Comparison of ENCODE assay signal across 10 mouse cellular contexts in the genomic region with DNA sequence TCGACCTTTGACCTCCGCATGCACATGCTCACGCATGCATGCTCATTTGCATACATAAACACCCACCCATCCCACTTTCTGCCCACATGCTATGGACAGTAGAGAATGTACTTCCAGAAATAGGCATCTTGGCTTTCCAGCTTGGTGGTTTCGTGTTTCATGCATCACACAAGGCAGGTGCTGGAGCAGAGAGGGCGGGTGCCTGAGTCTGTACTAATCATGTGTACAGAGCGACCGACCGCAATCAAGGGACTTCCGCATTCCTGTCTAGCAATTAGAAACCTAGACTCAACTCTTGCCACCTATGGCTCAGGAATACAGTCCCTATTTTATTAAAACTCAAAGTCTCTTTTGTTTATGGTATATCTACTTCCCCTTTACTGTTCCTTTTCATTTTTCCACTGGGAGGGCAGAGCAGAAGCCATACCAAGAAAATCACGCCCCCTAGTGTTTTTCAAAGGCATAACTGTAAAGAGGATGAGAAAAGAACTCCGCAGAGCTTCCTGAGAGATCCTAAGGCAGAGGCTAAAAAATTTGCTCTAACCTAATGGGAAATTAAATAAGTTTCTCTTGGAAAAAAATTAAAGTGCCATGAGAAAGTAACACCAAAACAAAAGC. TPM values are rescaled to one million over a fixed set of nuclear protein-coding genes. Genes with fewer than 3 reads are reported as not detected.
DNase-seq lines count a peak whose midpoint lies in the region; ATAC-seq and TF ChIP-seq lines count a peak whose summit lies in the region.
"Had no signal": no experiment of that assay in that cellular context is flagged by ENCODE, and none has a peak within 500 bp of the region (broad histone marks: within the 10 kb centered on the region; RNA-seq: fewer than 3 reads in every experiment).

No protein-coding gene starts in this region.

- no peaks in the 10 kb centered on the region for H3K9me3 ChIP-seq in midbrain, postnatal 0 days (ENCODE audit: low read length)
- H3K9me3 ChIP-seq in midbrain, embryonic 15.5 days = no peaks in the 10 kb centered on the region
- no peaks in the 10 kb centered on the region for H3K9me3 ChIP-seq in lung, postnatal 0 days (ENCODE audit: low read length)

- H3K9ac ChIP-seq in midbrain, postnatal 0 days (replicated peaks; ENCODE audit: low read length, poor library complexity, severe bottlenecking) = no peak overlapping the region
- H3K9ac ChIP-seq in midbrain, embryonic 15.5 days = no peak overlapping the region
- no peak overlapping the region for H3K9ac ChIP-seq in lung, postnatal 0 days (replicated peaks; ENCODE audit: low read depth)

- no peaks in the 10 kb centered on the region for H3K27me3 ChIP-seq in midbrain, postnatal 0 days (ENCODE audit: insufficient read depth, low read length)
- no peaks in the 10 kb centered on the region for H3K27me3 ChIP-seq in midbrain, embryonic 15.5 days (replicated peaks)
- no peaks in the 10 kb centered on the region for H3K27me3 ChIP-seq in lung, postnatal 0 days (replicated peaks; ENCODE audit: insufficient read depth, low read length)

- H3K36me3 ChIP-seq in midbrain, postnatal 0 days (ENCODE audit: insufficient read depth, low read length) = no peaks in the 10 kb centered on the region
- no peaks in the 10 kb centered on the region for H3K36me3 ChIP-seq in midbrain, embryonic 15.5 days (replicated peaks)
- H3K36me3 ChIP-seq in lung, postnatal 0 days (ENCODE audit: insufficient read depth, low read length) = no peaks in the 10 kb centered on the region

- 0 out of 2 replicates have a peak, but pooled peaks have one; percentile 50 for ATAC-seq in frontal cortex, adult (ENCODE audit: low TSS enrichment)
- ATAC-seq in midbrain, postnatal 0 days (ENCODE audit: low FRiP score) = no peak
- ATAC-seq in midbrain, embryonic 15.5 days (replicated peaks) = no peak
- ATAC-seq in lung, postnatal 0 days = peak; percentile 77
- ATAC-seq: activated CD4-positive, CD25-positive, alpha-beta regulatory T cell, adult 4 months had no signal

- TF ChIP-seq EP300 in lung, postnatal 0 days (IDR thresholded peaks at IDR 0.05) = 0 out of 2 replicates have a peak, but pooled peaks have one; percentile 46

- no peaks in the 10 kb centered on the region for H3K4me1 ChIP-seq in midbrain, postnatal 0 days (ENCODE audit: insufficient read depth, low read length)
- no peaks in the 10 kb centered on the region for H3K4me1 ChIP-seq in midbrain, embryonic 15.5 days
- peaks cover 5% of the 10 kb centered on the region; the same call in 1 of the 2 replicates for H3K4me1 ChIP-seq in lung, postnatal 0 days (ENCODE audit: insufficient read depth, low read depth, low read length)

- 0 out of 2 replicates have a peak, but pooled peaks have one; percentile 4 for TF ChIP-seq CTCF in midbrain, postnatal 0 days (IDR thresholded peaks at IDR 0.05)
- peak; percentile 51 for TF ChIP-seq CTCF in lung, postnatal 0 days (IDR thresholded peaks at IDR 0.05)

- no peak overlapping the region for H3K4me2 ChIP-seq in midbrain, postnatal 0 days (ENCODE audit: low read depth, low read length, poor library complexity, severe bottlenecking)
- no peak overlapping the region for H3K4me2 ChIP-seq in midbrain, embryonic 15.5 days
- H3K4me2 ChIP-seq in lung, postnatal 0 days (replicated peaks; ENCODE audit: low read depth, low read length) = no peak overlapping the region
- H3K4me2 ChIP-seq: midbrain, embryonic 11.5 days had no signal

- 80% methylated on average over 11 of the region's 11 CpGs for WGBS in midbrain, postnatal 0 days
- 79% methylated on average over 11 of the region's 11 CpGs for WGBS in midbrain, embryonic 15.5 days
- WGBS in lung, postnatal 0 days = 54% methylated on average over 11 of the region's 11 CpGs

- no peak overlapping the region for H3K27ac ChIP-seq in midbrain, postnatal 0 days (ENCODE audit: low read depth, low read length)
- no peak overlapping the region for H3K27ac ChIP-seq in midbrain, embryonic 15.5 days
- no peak overlapping the region for H3K27ac ChIP-seq in lung, postnatal 0 days (ENCODE audit: low read length)

- no peak overlapping the region for H3K4me3 ChIP-seq in midbrain, postnatal 0 days (ENCODE audit: low read depth, low read length)
- no peak overlapping the region for H3K4me3 ChIP-seq in midbrain, embryonic 15.5 days
- no peak overlapping the region for H3K4me3 ChIP-seq in lung, postnatal 0 days (ENCODE audit: low read depth, low read length)

- DNase-seq in frontal cortex, postnatal 10 days (ENCODE audit: low spot score in 2 of 2) = no peak
- DNase-seq in midbrain, postnatal 0 days (ENCODE audit: low spot score) = no peak
- peak; percentile 63 for DNase-seq in lung, postnatal 0 days (ENCODE audit: low spot score)
- DNase-seq in adipocyte (ENCODE audit: low spot score) = no peak
- DNase-seq in testis, postnatal 10 days (ENCODE audit: low spot score) = no peak
- no peak for DNase-seq in urinary bladder, postnatal 4 days (ENCODE audit: low spot score in 2 of 2)

RNA-seq across cellular contexts. Expression of gene Clic5, which starts 22.5 kb away (rescaled TPM):
- 0.85 and 1.4 TPM in 2 replicates for total RNA-seq in midbrain, postnatal 0 days (2014; rRNA removed)
- 0.31 and 0.34 TPM in 2 replicates for polyA plus RNA-seq in midbrain, postnatal 0 days (2015; fragmentation: Nextera tagmentation; extraction: Ambion mirVana)
- 0.33 and 0.44 TPM in 2 replicates for polyA plus RNA-seq in midbrain, embryonic 15.5 days (2015; fragmentation: Nextera tagmentation; extraction: Ambion mirVana)
- 83.6 and 122 TPM in 2 replicates for polyA plus RNA-seq in lung, postnatal 0 days (2015; fragmentation: Nextera tagmentation; extraction: Ambion mirVana)

Comparison
In these comparisons a context has a peak if more than half of its experiments do, and no peak if none do; other contexts are left out.
1. ATAC-seq: peak in frontal cortex, adult (single experiment) and lung, postnatal 0 days (single experiment); none in midbrain, postnatal 0 days (single experiment) and midbrain, embryonic 15.5 days (single experiment).
2. RNA of gene Clic5, which starts 22.5 kb away (polyA plus RNA-seq): 83.6 to 122 TPM in lung, postnatal 0 days; 0.33 to 0.44 TPM in midbrain, embryonic 15.5 days and 0.31 to 0.34 TPM in midbrain, postnatal 0 days; every median in the first group is over 10 times any median in the second.